Mouse (Mus musculus) gastrocnemius, postnatal 36 days (tissue): ENCODE measurements around the gene Hsd17b2. TPM values are rescaled to one million over a fixed set of nuclear protein-coding genes. Genes with fewer than 3 reads are reported as not detected.

Experiments used
- total RNA-seq, 2 experiments: library from RNA; stranded (reverse); gene quantifications; 2 replicates each; pipeline ENCODE4 v1.2.3; 2021

The Hsd17b2 gene
- total RNA-seq, 2 experiments from 2014 or later, result not detected

Other genes with a start within 250 kb of the Hsd17b2 start
- under 1 TPM; 0.59 to 0.61 TPM for gene Plcg2, start 203.6 kb upstream of the Hsd17b2 start, total RNA-seq
- under 1 TPM; 0.33 to 0.37 TPM for gene Sdr42e1, start 28.2 kb upstream of the Hsd17b2 start, total RNA-seq
- 1 to 10 TPM; 4.5 to 4.6 TPM for gene Mphosph6, start 100.0 kb downstream of the Hsd17b2 start, total RNA-seq